ENCODE assay signal across 13 mouse cellular contexts in genomic region chr15:86593404-86593803, GRCm38 (mm10).
DNase-seq lines count a peak whose midpoint lies in the region; ATAC-seq and TF ChIP-seq lines count a peak whose summit lies in the region.
"Had no signal": no experiment of that assay in that cellular context is flagged by ENCODE, and none has a peak within 500 bp of the region (broad histone marks: within the 10 kb centered on the region; RNA-seq: fewer than 3 reads in every experiment).

No protein-coding gene starts in this region.

- no peak for ATAC-seq in erythroid progenitor cell, adult 5-6 weeks (replicated peaks; ENCODE audit: low FRiP score, poor library complexity, severe bottlenecking)

- TF ChIP-seq CTCF in gastrocnemius, adult 2 months (IDR thresholded peaks at IDR 0.05), result no peak

- H3K27ac ChIP-seq in gastrocnemius, adult 2 months, result no peak overlapping the region
- H3K27ac ChIP-seq: liver, embryonic 13.5 days; neural tube, embryonic 12.5 days had no signal

- H3K4me3 ChIP-seq in gastrocnemius, adult 2 months, result no peak overlapping the region
- H3K4me3 ChIP-seq: liver, embryonic 13.5 days; neural tube, embryonic 12.5 days had no signal

- intact Hi-C loops in left cerebral cortex, postnatal 25 days (cut with DNase I), result no loop called here
- intact Hi-C loops in gastrocnemius, adult 2 months (cut with DNase I), result no loop called here

- peak; percentile 85 for DNase-seq in brain, adult 2 months (ENCODE audit: low read depth, low spot score)
- DNase-seq in cerebellum, adult 11-12 months, result peak; percentile 45
- peak; percentile 52 to 63 for DNase-seq in frontal cortex, postnatal 36 days (ENCODE audit: low spot score in 2 of 2)
- DNase-seq in left cerebral cortex, postnatal 25 days (ENCODE audit: low spot score in 2 of 2), result peak; percentile 45 to 88
- no peak for DNase-seq in gastrocnemius, adult 2 months
- DNase-seq in kidney, adult 18-20 months, result no peak
- DNase-seq in adrenal gland, adult 18-20 months (ENCODE audit: low spot score in 2 of 2), result no peak
- DNase-seq: heart, postnatal 10 days; kidney, postnatal 14 days; liver, embryonic 13.5 days; spleen, adult 18-20 months had no signal

Comparison
In these comparisons a context has a peak if more than half of its experiments do, and no peak if none do; other contexts are left out.
1. DNase-seq: peak in brain, adult 2 months (single experiment), cerebellum, adult 11-12 months (single experiment), frontal cortex, postnatal 36 days (2 of 2) and left cerebral cortex, postnatal 25 days (2 of 2); none in gastrocnemius, adult 2 months (single experiment), kidney, adult 18-20 months (single experiment) and adrenal gland, adult 18-20 months (0 of 2).